ENCODE assay signal across 10 mouse cellular contexts in genomic region chr5:111957698-111958097, GRCm38 (mm10).
DNase-seq lines count a peak whose midpoint lies in the region; ATAC-seq and TF ChIP-seq lines count a peak whose summit lies in the region.
"Had no signal": no experiment of that assay in that cellular context is flagged by ENCODE, and none has a peak within 500 bp of the region (broad histone marks: within the 10 kb centered on the region; RNA-seq: fewer than 3 reads in every experiment).

No protein-coding gene starts in this region.

- peak overlapping the region; percentile 38 for H3K4me2 ChIP-seq in lung, embryonic 16.5 days (ENCODE audit: low read depth, low read length)
- peak overlapping the region; percentile 27 for H3K4me2 ChIP-seq in forebrain, embryonic 11.5 days (ENCODE audit: low read depth, low read length, severe bottlenecking)
- no peak overlapping the region for H3K4me2 ChIP-seq in limb, embryonic 14.5 days (replicated peaks; ENCODE audit: low read depth, low read length, severe bottlenecking)
- H3K4me2 ChIP-seq: limb, embryonic 15.5 days had no signal

- H3K9me3 ChIP-seq in lung, embryonic 16.5 days (ENCODE audit: control insufficient read depth, low read length): no peaks in the 10 kb centered on the region
- H3K9me3 ChIP-seq in forebrain, embryonic 11.5 days (ENCODE audit: control insufficient read depth, low read length): no peaks in the 10 kb centered on the region
- H3K9me3 ChIP-seq in limb, embryonic 14.5 days (ENCODE audit: control insufficient read depth, low read length): no peaks in the 10 kb centered on the region
- H3K9me3 ChIP-seq: limb, embryonic 15.5 days had no signal

- H3K9ac ChIP-seq in lung, embryonic 16.5 days (ENCODE audit: low read length): no peak overlapping the region
- no peak overlapping the region for H3K9ac ChIP-seq in forebrain, embryonic 11.5 days (ENCODE audit: low read length)
- H3K9ac ChIP-seq in limb, embryonic 14.5 days (ENCODE audit: low read depth, low read length, severe bottlenecking): no peak overlapping the region
- H3K9ac ChIP-seq: limb, embryonic 15.5 days had no signal

- WGBS in lung, embryonic 16.5 days: 42% methylated on average over 28 of the region's 28 CpGs
- WGBS in forebrain, embryonic 11.5 days: 69% methylated on average over 28 of the region's 28 CpGs
- 63% methylated on average over 28 of the region's 28 CpGs for WGBS in limb, embryonic 14.5 days

- H3K27me3 ChIP-seq in lung, embryonic 16.5 days (ENCODE audit: control insufficient read depth, insufficient read depth, low read depth, low read length): no peaks in the 10 kb centered on the region
- H3K27me3 ChIP-seq in forebrain, embryonic 11.5 days (ENCODE audit: control insufficient read depth, insufficient read depth, low read length): no peaks in the 10 kb centered on the region
- H3K27me3 ChIP-seq in limb, embryonic 14.5 days (ENCODE audit: control insufficient read depth, insufficient read depth, low read length): no peaks in the 10 kb centered on the region; the same call in 1 of the 2 replicates

- H3K4me1 ChIP-seq in lung, embryonic 16.5 days (replicated peaks; ENCODE audit: control insufficient read depth, insufficient read depth, low read length): peaks cover 6% of the 10 kb centered on the region; the same call in 1 of the 2 replicates
- H3K4me1 ChIP-seq in forebrain, embryonic 11.5 days (replicated peaks; ENCODE audit: control insufficient read depth, insufficient read depth, low read length): peaks cover 7% of the 10 kb centered on the region
- H3K4me1 ChIP-seq in limb, embryonic 14.5 days (ENCODE audit: control insufficient read depth, insufficient read depth, low read length): no peaks in the 10 kb centered on the region
- H3K4me1 ChIP-seq: limb, embryonic 15.5 days had no signal

- DNase-seq in lung, adult 18-20 months: no peak
- no peak for DNase-seq in forebrain, embryonic 11.5 days (ENCODE audit: low spot score)
- DNase-seq in limb, embryonic 14.5 days (ENCODE audit: low spot score): no peak
- DNase-seq in retina, embryonic 14.5 days (ENCODE audit: low spot score): peak; percentile 36
- no peak for DNase-seq in gastrocnemius, postnatal 36 days
- no peak for DNase-seq in left cerebral cortex, adult 2 months (ENCODE audit: extremely low spot score in 1 of 2, low spot score in 2 of 2)
- DNase-seq in cerebellum, adult 18-20 months: no peak

- intact Hi-C loops in gastrocnemius, postnatal 36 days (cut with DNase I): no loop called here
- intact Hi-C loops in left cerebral cortex, adult 2 months (cut with DNase I): no loop called here

- ATAC-seq in lung, embryonic 16.5 days (ENCODE audit: low read depth): peak; percentile 66; the same call in 1 of the 2 replicates
- no peak for ATAC-seq in forebrain, embryonic 11.5 days (replicated peaks; ENCODE audit: low FRiP score)
- peak; percentile 41; the same call in 1 of the 2 replicates for ATAC-seq in limb, embryonic 14.5 days (ENCODE audit: low FRiP score, low read depth)

- no peak overlapping the region for H3K27ac ChIP-seq in lung, embryonic 16.5 days (ENCODE audit: low read length)
- no peak overlapping the region for H3K27ac ChIP-seq in forebrain, embryonic 11.5 days (ENCODE audit: low read depth, low read length)
- H3K27ac ChIP-seq in limb, embryonic 14.5 days (replicated peaks; ENCODE audit: low read depth, low read length): no peak overlapping the region
- H3K27ac ChIP-seq in left cerebral cortex, adult 2 months: no peak overlapping the region
- H3K27ac ChIP-seq: limb, embryonic 15.5 days had no signal

- no peaks in the 10 kb centered on the region for H3K36me3 ChIP-seq in lung, embryonic 16.5 days (ENCODE audit: control insufficient read depth, insufficient read depth, low read length)
- H3K36me3 ChIP-seq in forebrain, embryonic 11.5 days (ENCODE audit: control insufficient read depth, insufficient read depth, low read length): no peaks in the 10 kb centered on the region
- no peaks in the 10 kb centered on the region for H3K36me3 ChIP-seq in limb, embryonic 14.5 days (ENCODE audit: control insufficient read depth, insufficient read depth, low read length)
- H3K36me3 ChIP-seq: limb, embryonic 15.5 days had no signal

- H3K4me3 ChIP-seq in lung, embryonic 16.5 days (ENCODE audit: low read length): no peak overlapping the region
- no peak overlapping the region for H3K4me3 ChIP-seq in forebrain, embryonic 11.5 days (ENCODE audit: low read depth, low read length)
- no peak overlapping the region for H3K4me3 ChIP-seq in limb, embryonic 14.5 days (replicated peaks; ENCODE audit: low read length)
- H3K4me3 ChIP-seq in left cerebral cortex, adult 2 months: no peak overlapping the region
- H3K4me3 ChIP-seq: limb, embryonic 15.5 days; myocyte had no signal

- TF ChIP-seq POLR2A in limb, embryonic 14.5 days (IDR thresholded peaks at IDR 0.05; ENCODE audit: borderline replicate concordance, extremely low read depth, insufficient read depth, insufficient read length): no peak

- no peak for TF ChIP-seq CTCF in left cerebral cortex, adult 2 months (IDR thresholded peaks at IDR 0.05)
